Mouse (Mus musculus) thymus, adult 2 months (tissue): ENCODE measurements around the gene Eri2.

Experiments
- CTCF ChIP-seq: fragments of 200-500 bp; IDR thresholded peaks from 2 replicates; pipeline ENCODE4 v1.5.1; 2012; ENCODE audit warnings: mild to moderate bottlenecking, control low read depth, low read length, moderate library complexity, borderline replicate concordance; ENCODE audit not compliant: control insufficient read depth, poor library complexity, insufficient read depth; ENCODE audit errors: extremely low read depth
- POLR2A ChIP-seq: fragments of 200-500 bp; IDR thresholded peaks from 2 replicates; pipeline ENCODE4 v1.6.1; 2012; ENCODE audit warnings: mild to moderate bottlenecking, low read length, control low read depth, moderate library complexity; ENCODE audit not compliant: control insufficient read depth, poor library complexity, insufficient read depth; ENCODE audit errors: extremely low read depth

DNA sequence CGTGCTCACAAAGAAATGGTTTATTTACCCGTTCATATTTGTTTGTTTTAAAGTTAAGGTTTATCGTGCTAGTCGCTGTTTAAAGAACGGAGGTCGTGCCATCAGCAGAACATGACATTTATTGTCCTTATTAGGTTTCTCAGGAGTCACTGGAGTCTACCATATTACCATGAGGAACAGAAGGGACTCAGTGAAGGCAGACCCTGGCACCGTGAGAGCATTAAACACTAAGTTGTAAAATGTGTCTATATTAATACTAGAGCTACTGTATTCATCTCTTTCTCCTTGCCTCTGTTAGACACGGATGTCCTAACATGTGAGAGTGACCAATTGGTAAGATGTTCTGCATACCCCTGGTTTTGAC lies 72.9 kb downstream of the Eri2 start:
- TF ChIP-seq CTCF = no peak
- TF ChIP-seq POLR2A = no peak
